Mouse (Mus musculus): ENCODE measurements at regions not wholly inside any gene's neighbourhood (a gene's known extent, or its start where the extent isn't known, plus 50 kb on each side); places are given as distances from the start of the nearest gene placed in this dataset.
A peak's percentile ranks its signal among the peaks of the same experiment; 100 is the strongest.

DNA sequence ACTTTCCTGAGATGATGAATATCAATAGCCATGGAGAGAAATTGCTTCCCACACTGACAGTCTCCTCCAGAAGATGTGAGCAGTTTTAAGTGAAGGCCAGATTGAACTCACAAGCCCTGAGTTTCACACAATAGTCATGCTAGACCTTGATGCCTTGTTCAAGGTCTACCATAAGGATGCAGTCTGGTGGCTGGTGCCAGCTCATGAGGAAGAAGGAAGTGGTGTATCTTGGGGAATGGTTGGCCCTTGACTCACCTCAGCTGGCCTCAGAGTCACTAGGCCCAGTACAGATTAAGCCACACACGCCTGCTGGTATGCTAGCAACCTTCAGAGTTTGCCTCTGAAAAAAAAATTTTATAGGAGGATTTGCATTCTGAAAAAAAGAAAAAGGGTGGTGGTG is 192.4 kb upstream of the Sox2 start:
- no peaks in the 10 kb centered on the region for H3K36me3 ChIP-seq
- no peak for ATAC-seq (ENCODE audit: insufficient number of reproducible peaks, insufficient read depth, low FRiP score, low TSS enrichment, low read depth)
- H3K27ac ChIP-seq, result no peak overlapping the region
- no peaks in the 10 kb centered on the region for H3K27me3 ChIP-seq
- peaks cover 5% of the 10 kb centered on the region for H3K4me1 ChIP-seq
- H3K4me3 ChIP-seq, result no peak overlapping the region
- H3K9ac ChIP-seq, result no peak overlapping the region
- 85% methylated on average over 1 of the region's 1 CpGs for WGBS
- no peaks in the 10 kb centered on the region for H3K9me3 ChIP-seq
- no peak overlapping the region for H3K4me2 ChIP-seq

DNA sequence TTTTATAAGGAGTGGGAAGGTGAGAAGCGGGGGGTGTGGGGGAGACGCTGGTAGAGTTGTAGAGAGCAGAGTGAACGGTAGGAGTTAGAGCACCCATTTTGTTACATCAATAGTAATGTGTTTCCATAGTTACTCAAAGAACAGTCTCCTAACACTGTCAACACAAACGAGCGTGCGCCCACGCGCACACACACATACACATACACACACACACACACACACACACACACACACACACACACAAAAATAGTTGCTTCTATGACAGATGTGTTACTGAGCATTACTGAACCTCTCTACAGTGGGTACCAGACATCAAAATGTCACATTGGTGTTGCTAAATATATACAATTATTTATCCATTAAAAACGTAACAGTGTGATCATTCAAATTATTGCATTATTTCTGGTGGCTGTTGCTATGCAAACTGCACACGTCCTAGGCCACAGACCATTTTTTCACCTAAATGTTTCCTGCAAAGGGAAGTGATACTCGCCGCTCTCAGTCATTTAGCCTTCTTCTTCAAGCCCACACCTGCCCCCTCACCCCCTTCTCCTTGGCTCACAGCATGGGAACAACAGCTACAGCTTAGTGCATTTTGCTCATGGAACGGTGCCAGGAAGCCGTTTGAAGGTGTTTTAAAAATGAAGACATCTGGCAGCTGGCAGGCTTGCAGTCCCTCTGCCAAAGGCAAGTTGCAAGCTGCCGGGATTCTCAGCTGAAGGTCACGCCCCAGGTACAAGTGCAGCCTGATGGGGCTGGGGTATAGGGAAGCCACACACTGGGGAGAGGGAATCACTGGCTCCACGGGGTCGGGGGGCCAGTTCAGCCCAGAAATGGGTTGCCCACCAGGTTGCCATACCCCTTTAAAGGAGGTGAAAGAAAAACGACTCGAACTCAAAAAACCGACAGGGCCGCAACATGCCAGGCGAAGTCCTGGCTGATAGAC is 193.4 kb upstream of the Sox2 start:
- WGBS, result 68% methylated on average over 23 of the region's 23 CpGs

DNA sequence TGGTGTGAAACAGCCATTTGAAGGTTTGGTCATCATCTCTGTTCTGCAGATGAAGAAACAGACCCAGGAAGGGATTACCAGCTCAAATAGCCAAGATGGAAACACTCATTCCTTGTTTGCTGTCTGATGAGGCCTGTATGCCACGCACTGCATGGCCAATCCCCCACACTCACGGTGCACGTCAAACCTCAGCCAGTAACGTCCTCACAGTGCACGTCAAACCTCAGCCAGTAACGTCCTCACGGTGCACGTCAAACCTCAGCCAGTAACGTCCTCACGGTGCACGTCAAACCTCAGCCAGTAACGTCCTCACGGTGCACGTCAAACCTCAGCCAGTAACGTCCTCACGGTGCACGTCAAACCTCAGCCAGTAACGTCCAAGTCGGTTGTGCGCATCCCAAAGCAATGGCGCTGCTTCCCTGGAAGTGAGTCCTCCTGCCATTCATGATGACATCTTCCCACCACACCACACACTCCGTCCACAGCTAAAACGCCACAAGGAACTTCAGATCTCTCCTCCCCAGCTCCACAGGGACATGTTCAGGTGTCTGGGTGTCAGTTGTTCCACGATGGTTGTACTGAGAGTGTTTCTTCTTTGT is 196.1 kb upstream of the Sox2 start:
- no peak overlapping the region for H3K9ac ChIP-seq
- H3K27ac ChIP-seq, result no peak overlapping the region
- H3K4me2 ChIP-seq, result no peak overlapping the region
- WGBS, result 93% methylated on average over 24 of the region's 24 CpGs
- H3K9me3 ChIP-seq, result 0 out of 2 replicates have a peak, but pooled peaks cover 3% of the 10 kb centered on the region
- H3K27me3 ChIP-seq, result no peaks in the 10 kb centered on the region
- H3K4me1 ChIP-seq, result peaks cover 5% of the 10 kb centered on the region
- no peak overlapping the region for H3K4me3 ChIP-seq
- ATAC-seq (ENCODE audit: insufficient number of reproducible peaks, insufficient read depth, low FRiP score, low TSS enrichment, low read depth), result no peak
- no peaks in the 10 kb centered on the region for H3K36me3 ChIP-seq

More for the DNA sequence above, 193.4 kb upstream of the Sox2 start:
- Histone ChIP-seq H3K4me1 (peaks cover 5% of the 10 kb centered on the region), H3K9me3 (0 out of 2 replicates have a peak, but pooled peaks cover 3% of the 10 kb centered on the region), H3K27ac (no peak overlapping the region), H3K4me2 (no peak overlapping the region), H3K27me3 (no peaks in the 10 kb centered on the region), H3K9ac (no peak overlapping the region), H3K4me3 (no peak overlapping the region), H3K36me3 (no peaks in the 10 kb centered on the region)
- ATAC-seq (ENCODE audit: insufficient number of reproducible peaks, insufficient read depth, low FRiP score, low TSS enrichment, low read depth), result 0 out of 2 replicates have a peak, but pooled peaks have one; percentile 48

DNA sequence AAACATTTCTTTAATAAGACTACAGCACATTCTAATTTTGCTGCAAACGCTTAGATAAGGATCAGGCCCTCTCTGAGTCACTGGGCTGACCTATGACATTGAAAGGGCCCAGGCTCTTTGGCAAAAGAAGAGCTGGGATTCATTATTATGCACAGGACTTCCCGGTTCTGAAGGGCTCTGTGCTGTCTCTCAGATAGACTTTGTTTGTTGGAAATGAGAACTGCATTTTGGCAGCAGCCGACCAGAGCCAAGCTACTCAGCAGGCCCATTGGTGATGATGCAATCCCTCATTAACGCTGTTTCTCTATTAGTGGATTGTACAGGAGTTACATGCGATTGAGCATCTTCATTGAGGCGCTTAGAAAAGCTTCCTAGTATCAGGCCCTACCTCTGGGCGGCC is 204.9 kb upstream of the Sox2 start:
- H3K4me1 ChIP-seq, result peaks cover 10% of the 10 kb centered on the region; the same call in 1 of the 2 replicates
- H3K27ac ChIP-seq, result no peak overlapping the region
- no peaks in the 10 kb centered on the region for H3K36me3 ChIP-seq
- H3K9ac ChIP-seq, result no peak overlapping the region
- 37% methylated on average over 7 of the region's 7 CpGs for WGBS
- H3K27me3 ChIP-seq, result peaks cover 23% of the 10 kb centered on the region
- no peak for ATAC-seq (ENCODE audit: insufficient number of reproducible peaks, insufficient read depth, low FRiP score, low TSS enrichment, low read depth)
- H3K4me3 ChIP-seq, result no peak overlapping the region
- H3K9me3 ChIP-seq, result no peaks in the 10 kb centered on the region; the same call in 1 of the 2 replicates
- no peak overlapping the region for H3K4me2 ChIP-seq

DNA sequence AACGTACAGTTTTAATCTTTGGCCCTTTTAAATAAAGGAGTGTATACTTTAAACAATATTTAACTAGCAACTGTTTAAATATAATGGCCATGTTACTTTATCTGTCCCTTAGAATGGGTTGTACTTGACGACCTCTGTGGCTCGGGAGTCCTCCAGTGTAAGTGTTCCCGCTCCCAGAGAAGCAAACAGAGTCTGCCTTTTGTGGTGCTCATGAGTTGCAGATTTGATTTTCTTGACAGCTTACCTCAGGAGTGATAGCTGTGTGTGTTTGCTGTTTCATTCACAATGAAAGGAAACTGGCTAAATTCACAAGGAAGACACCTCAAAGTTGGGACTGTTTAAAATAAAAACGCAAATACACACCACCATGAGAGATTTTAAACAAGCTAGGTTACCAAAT is 205.4 kb upstream of the Sox2 start:
- no peak for ATAC-seq (ENCODE audit: insufficient number of reproducible peaks, insufficient read depth, low FRiP score, low TSS enrichment, low read depth)
- WGBS, result 39% methylated on average over 5 of the region's 5 CpGs

DNA sequence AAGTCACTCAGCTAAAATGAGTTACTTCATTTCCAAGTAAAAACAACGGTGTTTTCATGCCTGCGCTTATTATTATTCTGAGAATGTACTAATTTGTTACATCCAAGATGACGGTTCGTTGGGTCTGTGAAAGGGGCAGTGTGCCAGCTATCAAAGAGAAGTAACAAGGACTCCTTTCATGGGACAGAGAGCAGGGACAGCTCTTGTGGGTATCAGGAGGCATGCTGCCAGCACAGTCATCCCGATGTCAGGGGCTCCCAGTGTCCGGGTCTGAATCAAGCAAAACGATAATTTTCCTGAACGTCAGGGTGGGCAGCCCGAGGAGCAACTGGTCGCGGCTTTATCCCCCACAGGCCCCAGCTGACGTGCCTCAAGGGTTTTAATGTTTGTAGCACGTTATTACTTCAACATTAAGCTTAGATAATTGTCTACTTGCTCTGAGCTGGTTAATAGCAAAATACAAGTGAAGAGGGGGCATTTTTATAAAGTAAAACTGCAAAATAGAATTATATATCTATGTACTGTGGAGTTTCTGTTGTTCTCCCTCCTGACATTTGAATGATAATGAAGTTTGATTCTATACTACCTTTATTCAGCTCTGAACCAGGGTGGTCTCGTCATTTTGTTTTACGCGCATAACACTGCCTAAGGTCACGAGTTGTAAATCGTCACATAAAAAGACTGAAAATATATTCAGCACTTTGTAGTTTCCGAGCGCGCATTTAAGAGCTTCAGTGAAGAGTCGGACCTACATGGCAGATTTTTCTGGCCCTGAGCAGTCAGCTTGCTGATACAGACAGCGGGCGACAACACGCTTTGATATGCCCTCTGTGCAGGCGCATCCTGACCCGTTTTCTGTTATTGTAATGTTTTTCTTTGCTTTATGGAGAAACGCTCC is 206.2 kb upstream of the Sox2 start:
- H3K9me3 ChIP-seq, result no peaks in the 10 kb centered on the region; the same call in 1 of the 2 replicates
- peaks cover 23% of the 10 kb centered on the region for H3K27me3 ChIP-seq
- no peak overlapping the region for H3K27ac ChIP-seq
- no peaks in the 10 kb centered on the region for H3K36me3 ChIP-seq
- ATAC-seq (ENCODE audit: insufficient number of reproducible peaks, insufficient read depth, low FRiP score, low TSS enrichment, low read depth), result no peak
- H3K4me3 ChIP-seq, result no peak overlapping the region
- peak overlapping the region; percentile 33 for H3K4me2 ChIP-seq
- 25% methylated on average over 28 of the region's 28 CpGs for WGBS
- H3K9ac ChIP-seq, result no peak overlapping the region
- peaks cover 10% of the 10 kb centered on the region; the same call in 1 of the 2 replicates for H3K4me1 ChIP-seq

More for the DNA sequence above, 205.4 kb upstream of the Sox2 start:
- H3K9me3 ChIP-seq, result no peaks in the 10 kb centered on the region; the same call in 1 of the 2 replicates
- H3K4me1 ChIP-seq, result peaks cover 10% of the 10 kb centered on the region; the same call in 1 of the 2 replicates
- H3K4me2 ChIP-seq, result no peak overlapping the region
- H3K9ac ChIP-seq, result no peak overlapping the region
- no peaks in the 10 kb centered on the region for H3K36me3 ChIP-seq
- H3K27me3 ChIP-seq, result peaks cover 23% of the 10 kb centered on the region
- H3K27ac ChIP-seq, result no peak overlapping the region
- H3K4me3 ChIP-seq, result no peak overlapping the region

DNA sequence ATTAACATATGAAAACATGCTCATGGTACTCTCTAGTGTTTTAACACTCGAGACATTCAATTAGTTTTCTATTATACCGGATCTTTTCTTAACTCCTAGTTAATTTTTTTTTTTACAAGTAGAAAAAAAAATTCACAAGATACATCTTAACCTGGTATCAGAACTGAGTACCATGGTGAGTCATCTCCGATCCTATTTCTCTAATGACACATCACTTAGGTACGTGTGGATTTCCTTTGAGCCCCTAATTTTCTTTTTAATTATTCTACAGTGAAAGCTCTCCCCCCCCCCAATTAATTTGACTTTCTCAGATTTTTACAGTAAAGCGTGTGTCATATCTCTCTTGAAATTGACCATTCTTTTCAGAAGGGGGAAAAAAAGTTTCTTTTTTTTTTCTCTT is 206.9 kb upstream of the Sox2 start:
- H3K36me3 ChIP-seq, result no peaks in the 10 kb centered on the region
- no peak overlapping the region for H3K27ac ChIP-seq
- H3K4me3 ChIP-seq, result no peak overlapping the region
- peaks cover 23% of the 10 kb centered on the region for H3K27me3 ChIP-seq
- no peaks in the 10 kb centered on the region; the same call in 1 of the 2 replicates for H3K9me3 ChIP-seq
- WGBS, result 54% methylated on average over 5 of the region's 5 CpGs
- H3K4me1 ChIP-seq, result peaks cover 10% of the 10 kb centered on the region; the same call in 1 of the 2 replicates
- no peak overlapping the region for H3K4me2 ChIP-seq
- ATAC-seq (ENCODE audit: insufficient number of reproducible peaks, insufficient read depth, low FRiP score, low TSS enrichment, low read depth), result no peak
- no peak overlapping the region for H3K9ac ChIP-seq

DNA sequence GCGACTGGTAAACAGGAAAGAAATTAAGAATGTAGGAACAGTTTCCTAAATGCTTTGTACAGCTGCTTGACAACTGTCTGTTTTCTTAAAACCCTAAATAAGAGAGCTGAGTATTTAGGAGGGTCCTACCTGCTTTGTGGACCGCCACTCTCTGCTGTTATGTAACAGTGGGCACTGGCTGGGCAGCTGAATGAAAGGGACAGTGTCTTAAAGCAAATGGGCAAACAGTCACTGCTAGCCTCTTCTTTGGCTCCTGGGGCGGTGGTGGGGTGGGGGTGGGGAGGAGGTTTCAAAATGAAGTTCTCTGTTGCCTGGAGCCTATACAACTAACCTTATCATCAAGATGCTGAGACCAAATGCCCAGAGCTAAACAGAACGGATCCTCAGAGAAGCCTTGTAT is 208.4 kb upstream of the Sox2 start:
- WGBS, result 39% methylated on average over 4 of the region's 4 CpGs
- Histone ChIP-seq H3K9ac (no peak overlapping the region), H3K4me2 (no peak overlapping the region), H3K4me3 (no peak overlapping the region), H3K27me3 (peaks cover 23% of the 10 kb centered on the region), H3K4me1 (peaks cover 10% of the 10 kb centered on the region; the same call in 1 of the 2 replicates), H3K36me3 (no peaks in the 10 kb centered on the region), H3K27ac (no peak overlapping the region), H3K9me3 (no peaks in the 10 kb centered on the region; the same call in 1 of the 2 replicates)
- ATAC-seq (ENCODE audit: insufficient number of reproducible peaks, insufficient read depth, low FRiP score, low TSS enrichment, low read depth), result no peak

DNA sequence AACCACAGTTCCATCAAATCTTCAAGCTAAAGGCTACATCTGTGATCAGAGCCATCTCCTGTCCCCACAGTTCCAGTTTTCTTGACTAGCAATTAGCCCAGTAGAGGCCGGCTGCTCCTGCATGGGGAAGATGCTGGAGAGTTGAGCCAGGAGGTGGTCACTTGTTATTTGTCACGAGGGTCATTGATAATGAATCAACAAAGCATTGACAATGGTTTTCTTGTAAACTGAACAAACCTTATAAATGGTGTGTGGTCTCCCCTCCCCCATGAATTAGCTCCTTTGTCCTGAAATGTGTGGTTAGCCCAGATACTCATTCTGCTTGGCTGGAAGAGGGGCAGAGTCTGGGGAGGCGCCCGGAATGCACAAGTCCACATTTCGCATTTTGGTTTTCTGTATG is 208.9 kb upstream of the Sox2 start:
- no peak overlapping the region for H3K4me3 ChIP-seq
- peaks cover 10% of the 10 kb centered on the region; the same call in 1 of the 2 replicates for H3K4me1 ChIP-seq
- H3K4me2 ChIP-seq, result no peak overlapping the region
- H3K27ac ChIP-seq, result no peak overlapping the region
- H3K27me3 ChIP-seq, result peaks cover 23% of the 10 kb centered on the region
- no peaks in the 10 kb centered on the region for H3K36me3 ChIP-seq
- WGBS, result 28% methylated on average over 5 of the region's 5 CpGs
- ATAC-seq (ENCODE audit: insufficient number of reproducible peaks, insufficient read depth, low FRiP score, low TSS enrichment, low read depth), result no peak
- H3K9me3 ChIP-seq, result no peaks in the 10 kb centered on the region
- H3K9ac ChIP-seq, result no peak overlapping the region

DNA sequence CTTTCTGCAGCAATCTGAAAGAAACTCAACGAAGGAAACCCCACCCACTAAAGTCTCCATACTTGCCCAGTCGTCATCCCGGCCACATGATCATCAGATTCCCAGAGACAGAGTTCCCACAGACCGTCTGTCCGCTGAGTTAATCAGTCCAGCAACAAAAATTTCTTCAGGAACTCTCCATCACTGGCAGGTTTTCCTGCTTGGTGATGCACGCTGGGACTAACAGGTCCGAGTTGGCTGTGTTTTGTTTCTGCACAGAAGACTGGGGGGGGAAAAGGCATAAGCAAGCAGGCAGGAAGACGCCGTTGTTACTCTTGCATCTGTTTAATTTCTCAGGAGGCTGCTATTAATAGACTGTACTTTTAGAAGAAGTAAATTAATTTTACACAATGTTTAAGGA is 215.3 kb upstream of the Sox2 start:
- Histone ChIP-seq H3K9ac (no peak overlapping the region), H3K4me3 (no peak overlapping the region), H3K27ac (no peak overlapping the region), H3K9me3 (no peaks in the 10 kb centered on the region), H3K4me1 (no peaks in the 10 kb centered on the region), H3K27me3 (no peaks in the 10 kb centered on the region), H3K36me3 (no peaks in the 10 kb centered on the region), H3K4me2 (no peak overlapping the region)
- WGBS, result 55% methylated on average over 9 of the region's 9 CpGs
- ATAC-seq (ENCODE audit: insufficient number of reproducible peaks, insufficient read depth, low FRiP score, low TSS enrichment, low read depth), result no peak

DNA sequence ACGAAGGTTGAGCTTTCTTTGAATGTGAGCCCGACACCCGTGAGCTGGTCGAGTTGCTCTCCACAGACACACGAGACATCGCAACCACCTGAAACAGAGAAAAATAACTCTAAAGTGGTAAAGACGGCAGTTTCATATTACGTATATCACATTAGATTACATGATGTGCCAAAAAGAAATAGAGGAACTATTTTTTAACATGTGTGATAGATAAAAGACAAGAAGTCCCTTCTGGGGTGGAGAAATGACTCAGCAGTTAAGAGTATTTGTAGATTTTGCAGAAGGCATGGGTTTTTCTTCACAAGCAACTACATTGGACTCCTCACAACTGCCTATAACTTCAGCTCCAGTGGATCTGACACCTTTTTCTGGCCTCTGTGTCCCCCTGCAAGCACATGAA is 222.2 kb upstream of the Sox2 start:
- Histone ChIP-seq H3K4me1 (peaks cover 4% of the 10 kb centered on the region; the same call in 1 of the 2 replicates), H3K9ac (no peak overlapping the region), H3K4me2 (no peak overlapping the region), H3K27me3 (no peaks in the 10 kb centered on the region), H3K4me3 (no peak overlapping the region), H3K36me3 (no peaks in the 10 kb centered on the region), H3K9me3 (no peaks in the 10 kb centered on the region), H3K27ac (no peak overlapping the region)
- no peak for ATAC-seq (ENCODE audit: insufficient number of reproducible peaks, insufficient read depth, low FRiP score, low TSS enrichment, low read depth)
- 86% methylated on average over 8 of the region's 8 CpGs for WGBS

Measured in embryonic facial prominence, embryonic 13.5 days (tissue).